Mouse (Mus musculus) neural tube, embryonic 12.5 days (tissue): ENCODE data around the gene Pygl. TPM values are rescaled to one million over a fixed set of nuclear protein-coding genes. Genes with fewer than 3 reads are reported as not detected.

ENCODE experiments used
- ATAC-seq: fragments of 200-750 bp; cut with Nextera tagmentation; 2 replicates; pipeline ENCODE4 v1.8.0; 2017; ENCODE audit warnings: low read depth, mild to moderate bottlenecking, moderate TSS enrichment, moderate library complexity; ENCODE audit not compliant: low FRiP score
- H3K27ac ChIP-seq: fragments of 300-500 bp; sonication (generic); 2 replicates; pipeline ENCODE4 v1.5.1; 2016
- H3K27me3 ChIP-seq: fragments of 300-500 bp; sonication (generic); replicated peaks from 2 replicates; pipeline ENCODE4 v1.6.1; 2016; ENCODE audit warnings: mild to moderate bottlenecking
- H3K36me3 ChIP-seq: fragments of 300-500 bp; sonication (generic); 2 replicates; pipeline ENCODE4 v1.6.1; 2016; ENCODE audit warnings: mild to moderate bottlenecking
- H3K4me1 ChIP-seq: fragments of 300-500 bp; sonication (generic); 2 replicates; pipeline ENCODE4 v1.6.1; 2016
- H3K4me2 ChIP-seq: fragments of 300-500 bp; sonication (generic); replicated peaks from 2 replicates; pipeline ENCODE4 v1.6.1; 2016; ENCODE audit warnings: mild to moderate bottlenecking
- H3K4me3 ChIP-seq: fragments of 300-500 bp; sonication (generic); 2 replicates; pipeline ENCODE4 v1.5.1; 2016
- H3K9ac ChIP-seq: fragments of 300-500 bp; sonication (generic); 2 replicates; pipeline ENCODE4 v1.6.1; 2016; ENCODE audit warnings: mild to moderate bottlenecking
- H3K9me3 ChIP-seq: fragments of 300-500 bp; sonication (generic); 2 replicates; pipeline ENCODE4 v1.6.1; 2016; ENCODE audit warnings: mild to moderate bottlenecking
- WGBS: fragments of 180-500 bp; shearing (Covaris S2); methylation state at CpG from one replicate; pipeline ENCODE4 v1.1.7; 2016; 5-methylcytosine and 5-hydroxymethylcytosine counted together
- polyA plus RNA-seq: library from polyadenylated mRNA; unstranded; fragments of >200 nt; fragmentation: Nextera tagmentation; extraction: Ambion mirVana; gene quantifications from 2 replicates; pipeline ENCODE4 v1.2.1, GENCODE M21; 2016

The Pygl gene
- polyA plus RNA-seq = 5.3 and 5.8 TPM in 2 replicates

- no peaks in the 10 kb centered on the region for H3K36me3 ChIP-seq
- H3K9ac ChIP-seq = no peak within 1 kb of the TSS
- H3K4me3 ChIP-seq = no peak within 1 kb of the TSS
- peaks cover 17% of the 10 kb centered on the region for H3K4me1 ChIP-seq
- no peak within 1 kb of the TSS for H3K27ac ChIP-seq
- H3K4me2 ChIP-seq = no peak within 1 kb of the TSS
- WGBS = 83% methylated on average over 2 of the region's 2 CpGs
- no peaks in the 10 kb centered on the region for H3K27me3 ChIP-seq
- no peak for ATAC-seq
- H3K9me3 ChIP-seq = no peaks in the 10 kb centered on the region
Measured at GRCm38 (mm10) chr12:70231294-70231693, at the start of gene Pygl. Pygl (minus strand) TSS chr12:70231488.

DNA sequence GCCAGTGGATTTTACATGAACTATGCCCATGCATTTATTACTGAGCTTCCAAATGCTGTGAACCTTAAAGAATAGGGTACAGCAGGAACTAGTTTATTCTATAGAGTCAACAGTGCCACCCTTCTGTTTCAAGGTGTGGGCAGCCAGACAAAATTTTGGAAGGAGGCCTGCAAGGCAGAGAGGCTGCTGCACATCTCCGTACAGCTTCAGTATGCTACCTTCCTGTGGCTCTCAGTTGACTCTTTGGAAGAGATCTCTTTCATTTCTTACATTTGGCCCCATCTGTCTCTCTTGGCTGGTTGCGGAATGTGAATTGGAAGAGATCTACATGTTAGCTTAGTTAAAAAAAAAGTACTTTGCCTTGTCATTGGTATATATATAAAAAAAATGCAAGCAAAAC, 49.6 kb upstream of the Pygl start:
- no peak overlapping the region for H3K4me2 ChIP-seq
- H3K9ac ChIP-seq = no peak overlapping the region
- no peaks in the 10 kb centered on the region for H3K9me3 ChIP-seq
- no peak overlapping the region for H3K4me3 ChIP-seq
- H3K27ac ChIP-seq = no peak overlapping the region
- no peak for ATAC-seq
- 96% methylated on average over 2 of the region's 2 CpGs for WGBS
- peaks cover 8% of the 10 kb centered on the region for H3K36me3 ChIP-seq
- H3K27me3 ChIP-seq = no peaks in the 10 kb centered on the region
- H3K4me1 ChIP-seq = peaks cover 12% of the 10 kb centered on the region; the same call in 1 of the 2 replicates

GRCm38 (mm10) chr12:70280381-70280780, 49.1 kb upstream of the Pygl start:
- H3K27ac ChIP-seq = no peak overlapping the region
- WGBS = 88% methylated on average over 10 of the region's 10 CpGs
- no peak for ATAC-seq

GRCm38 (mm10) chr12:70277071-70277939, 46.0 kb upstream of the Pygl start:
- WGBS = 70% methylated on average over 12 of the region's 12 CpGs
- Histone ChIP-seq H3K27ac (0 out of 2 replicates have a peak overlapping the region, but pooled peaks have one; percentile 10), H3K4me2 (no peak overlapping the region), H3K9me3 (no peaks in the 10 kb centered on the region), H3K9ac (no peak overlapping the region), H3K4me3 (no peak overlapping the region), H3K4me1 (peaks cover 13% of the 10 kb centered on the region; the same call in 1 of the 2 replicates), H3K36me3 (peaks cover 8% of the 10 kb centered on the region), H3K27me3 (no peaks in the 10 kb centered on the region)
- ATAC-seq = no peak

More at GRCm38 (mm10) chr12:70280381-70280780, 49.1 kb upstream of the Pygl start:
- peaks cover 13% of the 10 kb centered on the region; the same call in 1 of the 2 replicates for H3K4me1 ChIP-seq
- H3K9me3 ChIP-seq = no peaks in the 10 kb centered on the region
- H3K27me3 ChIP-seq = no peaks in the 10 kb centered on the region
- peaks cover 8% of the 10 kb centered on the region for H3K36me3 ChIP-seq
- no peak overlapping the region for H3K9ac ChIP-seq
- no peak overlapping the region for H3K4me2 ChIP-seq
- H3K4me3 ChIP-seq = no peak overlapping the region

- no peak overlapping the region for H3K4me2 ChIP-seq
- 83% methylated on average over 6 of the region's 6 CpGs for WGBS
Measured at GRCm38 (mm10) chr12:70269724-70270123, 38.4 kb upstream of the Pygl start.

GRCm38 (mm10) chr12:70267314-70267713, 36.0 kb upstream of the Pygl start:
- Histone ChIP-seq H3K36me3 (peaks cover 10% of the 10 kb centered on the region; the same call in 1 of the 2 replicates), H3K4me1 (no peaks in the 10 kb centered on the region)

More at GRCm38 (mm10) chr12:70269724-70270123, 38.4 kb upstream of the Pygl start:
- H3K4me1 ChIP-seq = no peaks in the 10 kb centered on the region
- no peak overlapping the region for H3K4me3 ChIP-seq
- ATAC-seq = no peak
- H3K9me3 ChIP-seq = no peaks in the 10 kb centered on the region
- H3K27ac ChIP-seq = no peak overlapping the region
- H3K27me3 ChIP-seq = no peaks in the 10 kb centered on the region
- peaks cover 10% of the 10 kb centered on the region; the same call in 1 of the 2 replicates for H3K36me3 ChIP-seq
- H3K9ac ChIP-seq = no peak overlapping the region

DNA sequence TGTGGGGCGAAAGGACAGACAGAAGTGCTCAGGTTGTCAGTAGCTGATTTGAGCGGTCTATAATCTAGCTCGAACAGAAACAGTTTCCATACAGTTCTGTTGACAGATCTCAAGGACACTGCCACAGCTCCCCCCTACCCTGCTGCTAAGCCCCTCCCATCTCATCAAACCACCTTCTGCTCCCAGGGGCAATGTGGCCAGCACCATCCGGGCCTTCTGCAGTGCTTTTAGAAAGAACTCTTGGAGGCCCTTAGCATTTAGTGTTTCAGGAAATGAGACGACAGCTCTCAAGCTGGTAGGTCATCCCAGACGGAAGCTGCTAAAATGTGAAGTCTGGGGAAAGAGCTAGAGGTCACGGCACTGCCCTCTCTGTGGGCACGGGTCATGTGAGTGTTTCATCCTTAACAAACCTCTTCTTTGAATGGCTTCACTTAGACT, 35.2 kb upstream of the Pygl start:
- peaks cover 10% of the 10 kb centered on the region; the same call in 1 of the 2 replicates for H3K36me3 ChIP-seq
- WGBS = 47% methylated on average over 8 of the region's 8 CpGs

More at GRCm38 (mm10) chr12:70267314-70267713, 36.0 kb upstream of the Pygl start:
- H3K4me3 ChIP-seq = no peak overlapping the region
- WGBS = 84% methylated on average over 9 of the region's 9 CpGs
- H3K27ac ChIP-seq = no peak overlapping the region
- ATAC-seq = no peak
- H3K9me3 ChIP-seq = no peaks in the 10 kb centered on the region
- H3K9ac ChIP-seq = no peak overlapping the region
- H3K4me2 ChIP-seq = no peak overlapping the region
- no peaks in the 10 kb centered on the region for H3K27me3 ChIP-seq

DNA sequence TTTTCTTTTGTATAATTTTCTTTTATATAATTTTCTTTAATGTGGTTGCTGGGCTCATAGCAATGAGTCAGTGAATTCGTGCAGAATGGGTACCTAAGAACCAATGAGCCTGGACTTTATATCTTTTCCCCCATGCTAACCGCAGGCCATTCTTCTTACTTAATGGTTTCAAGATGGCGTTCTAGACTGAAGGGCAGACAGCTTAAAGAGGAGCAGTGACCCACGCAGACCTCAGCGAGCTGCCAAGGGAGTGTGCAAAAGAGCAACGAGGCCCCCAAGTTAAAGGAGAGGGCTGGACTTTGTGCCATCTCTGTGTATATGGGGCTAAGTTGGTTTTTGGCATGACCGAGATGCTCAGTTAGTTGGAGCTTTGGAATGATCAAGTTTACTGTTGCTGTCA, 32.4 kb upstream of the Pygl start:
- H3K27me3 ChIP-seq = no peaks in the 10 kb centered on the region
- no peaks in the 10 kb centered on the region for H3K9me3 ChIP-seq
- H3K4me2 ChIP-seq = no peak overlapping the region
- peaks cover 10% of the 10 kb centered on the region; the same call in 1 of the 2 replicates for H3K36me3 ChIP-seq
- H3K4me1 ChIP-seq = no peaks in the 10 kb centered on the region
- no peak for ATAC-seq
- H3K27ac ChIP-seq = no peak overlapping the region
- WGBS = 24% methylated on average over 7 of the region's 7 CpGs
- H3K9ac ChIP-seq = no peak overlapping the region
- H3K4me3 ChIP-seq = no peak overlapping the region

More for the DNA sequence above, 35.2 kb upstream of the Pygl start:
- no peaks in the 10 kb centered on the region for H3K9me3 ChIP-seq
- no peaks in the 10 kb centered on the region for H3K4me1 ChIP-seq
- H3K27me3 ChIP-seq = no peaks in the 10 kb centered on the region
- no peak overlapping the region for H3K4me2 ChIP-seq
- H3K4me3 ChIP-seq = no peak overlapping the region
- no peak overlapping the region for H3K27ac ChIP-seq
- ATAC-seq = no peak
- H3K9ac ChIP-seq = no peak overlapping the region

- no peak overlapping the region for H3K4me2 ChIP-seq
- H3K4me1 ChIP-seq = no peaks in the 10 kb centered on the region
- no peak overlapping the region for H3K4me3 ChIP-seq
- peaks cover 2% of the 10 kb centered on the region; the same call in 1 of the 2 replicates for H3K36me3 ChIP-seq
- no peaks in the 10 kb centered on the region for H3K27me3 ChIP-seq
- H3K27ac ChIP-seq = no peak overlapping the region
- H3K9me3 ChIP-seq = no peaks in the 10 kb centered on the region
- ATAC-seq = no peak
- H3K9ac ChIP-seq = no peak overlapping the region
- 93% methylated on average over 17 of the region's 17 CpGs for WGBS
Measured at GRCm38 (mm10) chr12:70262271-70262953, 31.1 kb upstream of the Pygl start.

DNA sequence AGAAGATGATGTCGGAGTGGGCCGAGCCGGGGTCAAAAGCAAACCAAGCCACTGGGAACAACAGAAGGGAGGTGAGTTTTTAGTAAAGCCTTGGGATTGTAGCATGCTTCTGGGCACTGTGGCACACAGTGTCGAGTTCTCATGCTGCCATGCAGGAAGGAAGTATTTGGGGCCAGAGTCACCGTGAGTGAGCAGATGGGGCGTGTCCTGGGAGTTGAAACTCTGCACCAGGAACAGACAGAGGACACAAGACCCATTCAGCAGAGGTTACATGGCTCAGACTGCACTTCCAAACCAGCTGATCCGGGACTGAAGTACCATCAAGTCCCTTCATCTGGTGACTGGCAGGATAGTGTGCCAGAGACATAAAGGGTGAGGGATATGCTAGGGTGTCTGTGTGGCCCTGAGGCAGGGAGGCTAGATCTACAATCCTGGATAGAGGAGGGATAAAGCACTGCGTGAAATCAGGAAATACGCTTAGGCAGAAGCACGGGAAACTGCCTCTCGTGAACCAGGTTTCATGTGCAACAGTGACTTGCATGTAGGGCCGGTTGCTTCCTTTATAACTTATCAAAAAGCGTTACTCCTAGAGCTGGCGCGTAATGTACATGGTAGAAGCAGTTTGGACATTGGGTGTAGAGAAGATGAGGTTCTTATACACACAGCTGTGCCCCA, 20.1 kb upstream of the Pygl start:
- no peaks in the 10 kb centered on the region for H3K36me3 ChIP-seq
- H3K4me2 ChIP-seq = no peak overlapping the region
- H3K9ac ChIP-seq = no peak overlapping the region
- H3K27me3 ChIP-seq = no peaks in the 10 kb centered on the region
- no peak overlapping the region for H3K27ac ChIP-seq
- peaks cover 13% of the 10 kb centered on the region for H3K4me1 ChIP-seq
- no peak for ATAC-seq
- 84% methylated on average over 15 of the region's 15 CpGs for WGBS
- H3K9me3 ChIP-seq = no peaks in the 10 kb centered on the region
- H3K4me3 ChIP-seq = no peak overlapping the region

GRCm38 (mm10) chr12:70249616-70250157, 18.4 kb upstream of the Pygl start:
- H3K4me2 ChIP-seq = no peak overlapping the region
- no peak overlapping the region for H3K9ac ChIP-seq
- H3K4me1 ChIP-seq = peaks cover 9% of the 10 kb centered on the region; the same call in 1 of the 2 replicates
- no peak for ATAC-seq
- no peak overlapping the region for H3K27ac ChIP-seq
- 85% methylated on average over 10 of the region's 10 CpGs for WGBS
- no peak overlapping the region for H3K4me3 ChIP-seq
- H3K9me3 ChIP-seq = no peaks in the 10 kb centered on the region
- H3K36me3 ChIP-seq = no peaks in the 10 kb centered on the region
- no peaks in the 10 kb centered on the region for H3K27me3 ChIP-seq
